ENCODE assay signal across 8 mouse cellular contexts in genomic region chr11:93967381-93967780, GRCm38 (mm10). TPM values are rescaled to one million over a fixed set of nuclear protein-coding genes. Genes with fewer than 3 reads are reported as not detected.
DNase-seq lines count a peak whose midpoint lies in the region; ATAC-seq lines count a peak whose summit lies in the region.

No protein-coding gene starts in this region.

- H3K4me3 ChIP-seq in heart, embryonic 16.5 days (ENCODE audit: low read length) = peak overlapping the region; percentile 88
- peak overlapping the region; percentile 79 for H3K4me3 ChIP-seq in forebrain, embryonic 12.5 days (replicated peaks)
- H3K4me3 ChIP-seq in liver, embryonic 16.5 days (ENCODE audit: low read depth, low read length) = peak overlapping the region; percentile 84

- H3K9ac ChIP-seq in heart, embryonic 16.5 days (ENCODE audit: low read length) = peak overlapping the region; percentile 85
- peak overlapping the region; percentile 81 for H3K9ac ChIP-seq in forebrain, embryonic 12.5 days
- peak overlapping the region; percentile 79 for H3K9ac ChIP-seq in liver, embryonic 16.5 days (ENCODE audit: low read depth, low read length)

- peak overlapping the region; percentile 88 for H3K4me2 ChIP-seq in heart, embryonic 16.5 days (ENCODE audit: low read depth, low read length)
- H3K4me2 ChIP-seq in forebrain, embryonic 12.5 days = peak overlapping the region; percentile 69
- peak overlapping the region; percentile 91 for H3K4me2 ChIP-seq in liver, embryonic 16.5 days (ENCODE audit: low read depth, low read length)

- H3K36me3 ChIP-seq in heart, embryonic 16.5 days (ENCODE audit: control insufficient read depth, insufficient read depth) = peaks cover 23% of the 10 kb centered on the region
- H3K36me3 ChIP-seq in forebrain, embryonic 12.5 days (replicated peaks) = peaks cover 38% of the 10 kb centered on the region
- peaks cover 16% of the 10 kb centered on the region for H3K36me3 ChIP-seq in liver, embryonic 16.5 days (ENCODE audit: control insufficient read depth, insufficient read depth)

- peaks cover 13% of the 10 kb centered on the region for H3K4me1 ChIP-seq in heart, embryonic 16.5 days (ENCODE audit: control insufficient read depth, insufficient read depth, low read length)
- H3K4me1 ChIP-seq in forebrain, embryonic 12.5 days = peaks cover 19% of the 10 kb centered on the region
- H3K4me1 ChIP-seq in liver, embryonic 16.5 days (ENCODE audit: control insufficient read depth, low read depth, low read length) = peaks cover 12% of the 10 kb centered on the region

- ATAC-seq in heart, embryonic 16.5 days (replicated peaks; ENCODE audit: extremely low read depth, insufficient read depth, low FRiP score) = no peak
- ATAC-seq in forebrain, embryonic 12.5 days (ENCODE audit: low FRiP score) = no peak; the same call in 1 of the 2 replicates
- ATAC-seq in liver, embryonic 16.5 days (ENCODE audit: low read depth) = no peak

- H3K27me3 ChIP-seq in heart, embryonic 16.5 days (ENCODE audit: control insufficient read depth, insufficient read depth, low read length) = no peaks in the 10 kb centered on the region
- H3K27me3 ChIP-seq in forebrain, embryonic 12.5 days = no peaks in the 10 kb centered on the region
- no peaks in the 10 kb centered on the region for H3K27me3 ChIP-seq in liver, embryonic 16.5 days (ENCODE audit: control insufficient read depth, insufficient read depth, low read depth, low read length)

- DNase-seq in heart, adult 8-10 months (ENCODE audit: low spot score) = no peak
- peak; percentile 39 for DNase-seq in MEL-GATA-1-ER (ENCODE audit: extremely low read depth, low read depth)
- no peak for DNase-seq in yolk sac, embryonic 10.5 days (ENCODE audit: low spot score)
- no peak for DNase-seq in ovary, postnatal 10 days (ENCODE audit: low spot score)
- no peak for DNase-seq in left cerebral cortex, adult 11 months (ENCODE audit: low spot score)

- WGBS in heart, embryonic 16.5 days = 3% methylated on average over 11 of the region's 11 CpGs
- WGBS in forebrain, embryonic 12.5 days = 5% methylated on average over 11 of the region's 11 CpGs
- WGBS in liver, embryonic 16.5 days (ENCODE audit: insufficient replicate concordance) = 2% methylated on average over 11 of the region's 11 CpGs

- peak overlapping the region; percentile 79 for H3K27ac ChIP-seq in heart, embryonic 16.5 days (ENCODE audit: low read length)
- H3K27ac ChIP-seq in forebrain, embryonic 12.5 days = peak overlapping the region; percentile 75
- H3K27ac ChIP-seq in liver, embryonic 16.5 days (ENCODE audit: low read length) = peak overlapping the region; percentile 74

- no peaks in the 10 kb centered on the region for H3K9me3 ChIP-seq in heart, embryonic 16.5 days (replicated peaks; ENCODE audit: control insufficient read depth, low read length)
- no peaks in the 10 kb centered on the region for H3K9me3 ChIP-seq in forebrain, embryonic 12.5 days
- H3K9me3 ChIP-seq in liver, embryonic 16.5 days (replicated peaks; ENCODE audit: control insufficient read depth, low read length) = no peaks in the 10 kb centered on the region

RNA-seq across cellular contexts. Expression of gene Gm20390, which starts 0.7 kb away (rescaled TPM):
- polyA plus RNA-seq in heart, embryonic 16.5 days (2015; fragmentation: Nextera tagmentation; extraction: Ambion mirVana) = 182 and 233 TPM in 2 replicates
- 10 to 100 TPM; 11.7 to 17.8 (median 12.5) TPM for total RNA-seq in heart, adult 8-10 months (2022)
- 376 and 397 TPM in 2 replicates for polyA plus RNA-seq in forebrain, embryonic 12.5 days (2016; fragmentation: Nextera tagmentation; extraction: Ambion mirVana)
- 183 and 194 TPM in 2 replicates for polyA plus RNA-seq in liver, embryonic 16.5 days (2015; fragmentation: Nextera tagmentation; extraction: Ambion mirVana)

RNA-seq across cellular contexts. Expression of gene Nme1, which starts 0.9 kb away (rescaled TPM):
- 68.6 and 104 TPM in 2 replicates for polyA plus RNA-seq in heart, embryonic 16.5 days (2015; fragmentation: Nextera tagmentation; extraction: Ambion mirVana)
- 10 to 100 TPM in 3 of 4 experiments, 1 to 10 TPM in 1; 8.3 to 15.9 (median 12.6) TPM for total RNA-seq in heart, adult 8-10 months (2022)
- 208 and 230 TPM in 2 replicates for polyA plus RNA-seq in forebrain, embryonic 12.5 days (2016; fragmentation: Nextera tagmentation; extraction: Ambion mirVana)
- 83.1 and 89.6 TPM in 2 replicates for polyA plus RNA-seq in liver, embryonic 16.5 days (2015; fragmentation: Nextera tagmentation; extraction: Ambion mirVana)

RNA-seq across cellular contexts. Expression of gene Nme2, which starts 11.3 kb away (rescaled TPM):
- polyA plus RNA-seq in heart, embryonic 16.5 days (2015; fragmentation: Nextera tagmentation; extraction: Ambion mirVana) = 408 and 420 TPM in 2 replicates
- 1,000 to 10,000 TPM; 1,051 to 1,128 (median 1,108) TPM for total RNA-seq in heart, adult 8-10 months (2022)
- polyA plus RNA-seq in forebrain, embryonic 12.5 days (2016; fragmentation: Nextera tagmentation; extraction: Ambion mirVana) = 124 and 127 TPM in 2 replicates
- 166 and 169 TPM in 2 replicates for polyA plus RNA-seq in liver, embryonic 16.5 days (2015; fragmentation: Nextera tagmentation; extraction: Ambion mirVana)

RNA-seq across cellular contexts. Expression of gene Spag9, which starts 28.5 kb away (rescaled TPM):
- polyA plus RNA-seq in heart, embryonic 16.5 days (2015; fragmentation: Nextera tagmentation; extraction: Ambion mirVana) = 31.7 and 36.2 TPM in 2 replicates
- 100 to 1,000 TPM; 141 to 155 (median 148) TPM for total RNA-seq in heart, adult 8-10 months (2022)
- polyA plus RNA-seq in forebrain, embryonic 12.5 days (2016; fragmentation: Nextera tagmentation; extraction: Ambion mirVana) = 124 and 127 TPM in 2 replicates
- polyA plus RNA-seq in liver, embryonic 16.5 days (2015; fragmentation: Nextera tagmentation; extraction: Ambion mirVana) = 10.5 and 11.2 TPM in 2 replicates
